Mouse (Mus musculus) limb, embryonic 11.5 days (tissue): ENCODE measurements around the gene Slc30a4. TPM values are rescaled to one million over a fixed set of nuclear protein-coding genes. Genes with fewer than 3 reads are reported as not detected.
A peak's percentile ranks its signal among the peaks of the same experiment; 100 is the strongest.

Experiments
- ATAC-seq: fragments of 200-750 bp; cut with Nextera tagmentation; 2 replicates; pipeline ENCODE4 v1.8.0; 2017; ENCODE audit warnings: low read depth; ENCODE audit not compliant: insufficient number of reproducible peaks, low FRiP score, low TSS enrichment
- DNase-seq: peaks from one replicate; pipeline ENCODE4 v3.0.0-alpha.2; 2015; ENCODE audit warnings: low spot score
- H3K27ac ChIP-seq: fragments of 300-500 bp; sonication (generic); replicated peaks from 2 replicates; pipeline ENCODE4 v1.5.1; 2014; ENCODE audit warnings: low read depth, mild to moderate bottlenecking, low read length
- H3K27me3 ChIP-seq: fragments of 300-500 bp; sonication (generic); 2 replicates; pipeline ENCODE4 v1.6.1; 2014; ENCODE audit warnings: mild to moderate bottlenecking, low read length, mixed read lengths; ENCODE audit not compliant: control insufficient read depth, insufficient read depth
- H3K36me3 ChIP-seq: fragments of 300-500 bp; sonication (generic); 2 replicates; pipeline ENCODE4 v1.6.1; 2014; ENCODE audit warnings: mild to moderate bottlenecking, low read length, moderate library complexity, mixed read lengths; ENCODE audit not compliant: control insufficient read depth, insufficient read depth
- H3K4me1 ChIP-seq: fragments of 300-500 bp; sonication (generic); 2 replicates; pipeline ENCODE4 v1.6.1; 2014; ENCODE audit warnings: low read length, mixed read lengths; ENCODE audit not compliant: control insufficient read depth, insufficient read depth
- H3K4me2 ChIP-seq: fragments of 300-500 bp; sonication (generic); 2 replicates; pipeline ENCODE4 v1.6.1; 2014; ENCODE audit warnings: low read depth, mild to moderate bottlenecking, moderate library complexity; ENCODE audit not compliant: severe bottlenecking
- H3K4me3 ChIP-seq: fragments of 300-500 bp; sonication (generic); 2 replicates; pipeline ENCODE4 v1.5.1; 2014; ENCODE audit warnings: low read depth, low read length
- H3K9ac ChIP-seq: fragments of 300-500 bp; sonication (generic); 2 replicates; pipeline ENCODE4 v1.6.1; 2014; ENCODE audit warnings: mild to moderate bottlenecking, low read length
- H3K9me3 ChIP-seq: fragments of 300-500 bp; sonication (generic); 2 replicates; pipeline ENCODE4 v1.6.1; 2016; ENCODE audit warnings: low read length; ENCODE audit not compliant: control insufficient read depth
- WGBS: fragments of 180-500 bp; shearing (Covaris S2); extraction: QIAGEN DNeasy Blood & Tissue Kit; methylation state at CpG from one replicate; pipeline ENCODE4 v1.1.7; 2014; 5-methylcytosine and 5-hydroxymethylcytosine counted together
- microRNA counts: library from miRNA; unstranded; fragments of <30 nt; microRNA quantifications from one replicate; lab custom pipeline; 2016
- microRNA-seq: library from miRNA; unstranded; fragments of <30 nt; microRNA quantifications from one replicate; pipeline ENCODE4, GENCODE M21; 2016
- polyA plus RNA-seq: library from polyadenylated mRNA; unstranded; fragments of >200 nt; fragmentation: Nextera tagmentation; extraction: Ambion mirVana; gene quantifications from 2 replicates; pipeline ENCODE4 v1.2.1, GENCODE M21; 2014

Slc30a4 gene
- polyA plus RNA-seq, 1 experiment from 2014 or later, result 8.8 TPM

DNA sequence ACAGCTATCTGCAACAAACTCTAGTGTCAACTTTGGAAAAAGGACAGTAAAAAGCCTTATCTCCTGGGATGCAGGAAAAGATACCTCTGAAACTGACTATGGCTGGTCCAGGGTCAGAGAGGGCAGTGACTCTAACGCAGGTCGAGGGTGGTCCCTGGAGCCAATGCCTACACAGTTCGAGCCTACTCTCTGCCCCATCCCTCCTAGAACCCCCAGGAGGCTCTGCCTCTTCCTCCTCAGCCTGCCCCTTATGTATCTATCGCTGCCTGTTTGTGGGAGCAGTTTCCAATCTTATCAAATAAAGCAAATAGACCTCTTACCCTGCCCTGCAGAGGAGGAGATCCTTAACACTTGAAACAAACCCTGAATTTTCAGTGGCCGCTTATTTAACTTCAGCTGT is 63.8 kb downstream of the Slc30a4 start:
- no peaks in the 10 kb centered on the region for H3K9me3 ChIP-seq
- DNase-seq, result no peak
- WGBS, result 48% methylated on average over 5 of the region's 5 CpGs
- ATAC-seq, result no peak
- no peak overlapping the region for H3K4me3 ChIP-seq
- H3K4me1 ChIP-seq, result no peaks in the 10 kb centered on the region
- no peak overlapping the region for H3K4me2 ChIP-seq
- H3K9ac ChIP-seq, result no peak overlapping the region
- H3K36me3 ChIP-seq, result peaks cover 2% of the 10 kb centered on the region; the same call in 1 of the 2 replicates
- H3K27me3 ChIP-seq, result no peaks in the 10 kb centered on the region; the same call in 1 of the 2 replicates
- H3K27ac ChIP-seq, result no peak overlapping the region

DNA sequence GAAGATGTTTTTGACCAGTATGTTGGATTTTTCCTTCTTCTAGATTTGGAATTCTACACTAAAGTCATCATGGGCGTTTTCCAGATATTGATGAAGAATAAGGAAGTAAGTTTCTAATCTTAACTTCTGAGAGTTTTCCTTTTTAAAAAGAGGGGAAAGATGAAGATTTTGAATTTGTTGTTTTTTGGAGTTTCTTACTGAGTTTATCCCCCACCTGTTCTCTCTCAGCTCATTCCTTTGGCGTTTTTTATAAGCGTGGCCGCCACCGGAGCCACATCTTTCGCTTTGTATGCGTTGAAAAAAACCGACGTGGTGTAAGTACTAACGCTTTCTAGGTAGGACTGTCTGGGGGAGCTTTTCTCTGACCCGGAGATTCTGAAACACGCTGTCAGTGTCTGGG is 64.4 kb downstream of the Slc30a4 start:
- DNase-seq (no peak), ATAC-seq (no peak)
- WGBS, result 36% methylated on average over 12 of the region's 12 CpGs
- Histone ChIP-seq H3K27me3 (no peaks in the 10 kb centered on the region; the same call in 1 of the 2 replicates), H3K4me1 (no peaks in the 10 kb centered on the region), H3K36me3 (peaks cover 2% of the 10 kb centered on the region; the same call in 1 of the 2 replicates), H3K4me3 (peak overlapping the region; percentile 23), H3K9me3 (no peaks in the 10 kb centered on the region), H3K4me2 (peak overlapping the region; percentile 66), H3K27ac (no peak overlapping the region), H3K9ac (no peak overlapping the region)

DNA sequence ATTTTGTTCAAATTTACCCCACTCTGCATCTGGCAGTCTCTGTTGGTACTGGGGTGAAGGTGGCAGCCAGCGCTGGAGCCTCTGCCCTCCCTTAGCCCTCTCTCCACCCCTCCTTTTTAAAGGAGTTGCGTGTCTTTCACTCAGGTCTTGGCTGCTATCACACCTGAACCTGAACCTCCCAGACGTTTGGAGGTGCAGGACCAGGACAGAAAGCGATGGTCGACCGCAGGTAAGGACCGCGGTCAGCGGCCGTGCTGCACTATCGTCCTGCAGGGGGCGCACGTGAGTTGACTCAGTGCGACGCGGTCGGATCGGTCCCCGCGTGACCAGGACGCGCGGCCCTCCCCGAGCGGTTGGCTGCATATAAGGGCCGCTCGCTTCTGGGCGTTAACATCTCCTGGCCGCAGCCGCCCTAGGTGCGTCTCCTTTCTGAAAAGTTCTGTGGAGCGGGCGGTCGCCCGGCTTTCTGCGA is 64.9 kb downstream of the Slc30a4 start:
- peak overlapping the region; percentile 66 for H3K4me2 ChIP-seq
- no peak overlapping the region for H3K27ac ChIP-seq
- peak overlapping the region; percentile 23 for H3K4me3 ChIP-seq
- no peaks in the 10 kb centered on the region; the same call in 1 of the 2 replicates for H3K27me3 ChIP-seq
- WGBS, result 2% methylated on average over 36 of the region's 36 CpGs
- ATAC-seq, result peak; percentile 77
- no peaks in the 10 kb centered on the region for H3K4me1 ChIP-seq
- peaks cover 2% of the 10 kb centered on the region; the same call in 1 of the 2 replicates for H3K36me3 ChIP-seq
- H3K9ac ChIP-seq, result no peak overlapping the region
- no peaks in the 10 kb centered on the region for H3K9me3 ChIP-seq
- DNase-seq, result peak; percentile 86

DNA sequence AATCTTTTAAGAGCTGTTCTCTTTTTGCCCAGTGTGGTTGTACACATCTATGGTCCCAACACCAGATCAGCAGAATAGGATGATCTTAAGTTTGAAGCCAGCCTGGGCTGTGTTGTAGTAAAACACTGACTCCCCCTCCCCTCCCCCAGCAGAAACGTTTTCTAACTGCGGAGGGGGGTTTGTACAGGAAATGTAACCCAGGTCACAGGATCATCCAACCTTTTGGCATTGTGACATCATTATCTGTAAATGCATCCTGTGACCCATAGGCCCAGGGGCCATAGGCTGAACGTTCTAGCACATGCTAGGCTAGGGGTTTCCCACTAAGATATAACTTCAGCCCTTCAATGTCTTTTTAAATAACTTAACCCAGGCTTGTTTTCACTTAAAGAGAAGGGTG is 65.8 kb downstream of the Slc30a4 start, which contains the start of gene AA467197:
TSS of gene AA467197 (plus strand) at position 301 of the 400 bp plus-strand sequence.
- ATAC-seq (no peak), DNase-seq (no peak)
- peaks cover 2% of the 10 kb centered on the region; the same call in 1 of the 2 replicates for H3K36me3 ChIP-seq
- H3K4me2 ChIP-seq, result peak within 1 kb of the TSS; percentile 66
- no peak within 1 kb of the TSS for H3K9ac ChIP-seq
- H3K4me3 ChIP-seq, result peak within 1 kb of the TSS; percentile 23
- no peaks in the 10 kb centered on the region for H3K9me3 ChIP-seq
- H3K4me1 ChIP-seq, result peaks cover 3% of the 10 kb centered on the region; the same call in 1 of the 2 replicates
- H3K27me3 ChIP-seq, result no peaks in the 10 kb centered on the region; the same call in 1 of the 2 replicates
- no peak within 1 kb of the TSS for H3K27ac ChIP-seq
- 56% methylated on average over 3 of the region's 3 CpGs for WGBS

MicroRNAs within 50 kb of the gene (microRNA counts, 519-probe panel; counts per million panel counts)
- not detected for microRNA mmu-miR-147 (lab: Ali Mortazavi, UCI)

Small RNA genes within 50 kb of the gene (microRNA-seq; reads per million reads assigned to microRNA genes)
- gene Mir147, result 7.0 reads per million, percentile 16 among the genes with 10 or more reads in this experiment

Other genes starting within 250 kb of the Slc30a4 start
- not detected in 2 replicates for gene Gm14085, start 217.7 kb downstream of the Slc30a4 start, polyA plus RNA-seq
- 6.9 and 8.7 TPM in 2 replicates for gene Gatm, start 91.4 kb downstream of the Slc30a4 start, polyA plus RNA-seq
- gene AA467197, start 65.7 kb downstream of the Slc30a4 start, polyA plus RNA-seq, result 0.35 and 0.48 TPM in 2 replicates
- 59.5 and 60.6 TPM in 2 replicates for gene Bloc1s6, start 35.8 kb upstream of the Slc30a4 start, polyA plus RNA-seq
- 3.2 and 4.7 TPM in 2 replicates for gene Sqor, start 62.6 kb upstream of the Slc30a4 start, polyA plus RNA-seq